Mouse (Mus musculus): ENCODE measurements around the gene Snrpd3. TPM values are rescaled to one million over a fixed set of nuclear protein-coding genes. Genes with fewer than 3 reads are reported as not detected.

The Snrpd3 gene
- polyA plus RNA-seq (2012; rRNA removed; ENCODE audit: low replicate concordance) = 17.6 and 30.4 TPM in 2 replicates

GRCm38 (mm10) chr10:75517073-75517757 lies at the start of gene Snrpd3:
Gene Snrpd3 (plus strand): TSS chr10:75517551.

DNA sequence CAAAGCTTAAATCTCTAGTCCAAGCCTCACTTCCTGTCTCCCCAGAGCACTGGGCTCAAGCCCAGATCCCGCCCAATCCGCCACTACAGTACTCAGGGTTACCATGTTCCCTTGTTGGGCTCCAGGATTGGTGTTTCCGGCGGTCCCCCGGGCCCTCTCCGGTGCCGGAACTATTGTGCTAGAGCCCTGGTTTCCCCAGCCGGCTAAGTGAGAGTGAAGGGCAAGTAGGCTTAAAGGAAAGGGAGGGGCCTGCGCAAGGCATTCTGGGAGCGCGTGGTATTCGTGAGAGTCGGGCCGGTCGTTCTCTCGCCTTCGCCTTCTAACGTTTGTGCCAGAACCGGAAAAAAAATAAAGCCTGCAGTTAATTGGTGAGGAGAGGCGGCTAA lies 400 bp downstream of the Snrpd3 start, which contains the start of gene Gucd1:
TSS of gene Gucd1 (minus strand) at position 215 of the 386 bp plus-strand sequence.

DNA sequence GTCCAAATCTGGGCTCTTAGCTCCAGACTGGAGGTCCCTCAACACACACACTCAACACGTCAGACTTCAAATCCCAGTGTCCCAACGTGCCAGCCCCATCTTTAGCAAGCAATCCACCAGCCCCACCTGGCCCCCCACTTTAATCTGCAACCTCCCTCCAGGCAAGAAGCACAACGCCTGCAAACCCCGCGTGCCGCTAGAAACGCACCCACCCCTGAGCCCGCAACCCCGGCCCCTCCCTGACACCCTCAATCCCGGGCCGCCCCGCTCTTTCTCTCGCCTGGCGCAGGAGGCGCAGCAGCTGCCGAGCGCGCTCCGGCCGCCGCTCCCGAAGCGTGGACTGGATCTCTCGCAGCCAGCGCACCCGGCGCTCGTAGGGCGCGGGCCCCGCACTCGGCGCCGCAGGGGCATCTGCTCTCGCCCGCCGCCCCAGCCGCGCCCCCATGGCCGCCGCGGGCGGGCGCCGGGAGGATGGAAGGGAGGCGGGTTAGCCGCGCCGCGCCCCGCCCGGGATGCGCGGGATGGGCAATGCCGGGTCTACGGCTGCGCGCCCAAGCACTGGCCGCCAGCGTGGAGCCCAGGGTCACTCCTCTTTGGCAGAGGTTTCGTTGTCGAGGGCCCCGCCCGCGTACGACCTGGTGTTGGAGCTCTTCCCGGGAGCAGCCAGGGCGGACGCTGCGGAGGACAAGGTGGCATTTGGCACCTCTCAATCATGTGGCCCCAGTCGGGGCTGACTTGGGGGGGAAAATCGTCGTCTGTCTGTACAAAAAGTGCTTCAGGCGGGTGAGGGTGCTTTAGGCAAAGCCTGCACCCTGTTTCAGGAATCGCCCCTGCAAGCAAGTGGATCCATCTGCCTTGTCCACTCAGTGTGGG lies 42.6 kb downstream of the Snrpd3 start, which contains the start of gene Lrrc75b:
TSS of gene Lrrc75b (minus strand) at position 655 of the 873 bp plus-strand sequence.

DNA sequence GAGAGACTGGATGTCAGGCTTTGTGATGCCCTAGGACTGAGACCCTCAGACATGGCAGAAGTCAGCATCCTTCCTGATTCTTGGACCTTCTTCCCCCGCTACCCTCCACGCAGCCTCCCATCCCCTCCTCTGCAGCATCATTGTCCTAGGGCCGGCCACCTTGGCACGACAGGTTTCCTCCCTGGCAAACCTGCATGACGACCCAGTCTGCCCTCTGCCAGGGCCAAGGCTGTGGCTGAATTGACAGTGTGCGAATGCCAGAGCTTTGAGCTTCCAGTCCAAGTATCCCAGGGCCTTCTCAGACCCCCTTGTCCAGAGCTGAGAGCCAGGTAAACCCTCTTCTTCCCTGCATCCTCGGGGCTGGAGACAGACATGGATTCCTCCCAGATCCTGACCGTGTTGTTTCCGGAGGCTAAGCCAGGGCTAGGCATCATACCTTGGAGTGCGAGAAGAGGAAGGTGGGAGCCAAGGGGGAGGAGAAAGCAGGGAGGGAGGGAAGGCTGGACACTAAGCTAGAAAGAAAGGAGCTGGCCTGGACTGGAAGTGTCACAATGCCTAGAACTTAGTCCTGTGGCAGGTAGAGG lies 43.8 kb downstream of the Snrpd3 start, which contains the start of gene Ggt1:
TSS of gene Ggt1 (plus strand) at position 534 of the 584 bp plus-strand sequence.

Other genes with a start within 250 kb of the Snrpd3 start
- 10.3 and 29.2 TPM in 2 replicates for gene Adora2a, start 200.7 kb upstream of the Snrpd3 start, polyA plus RNA-seq (2012; rRNA removed; ENCODE audit: low replicate concordance)
- gene Upb1, start 116.4 kb upstream of the Snrpd3 start, polyA plus RNA-seq (2012; rRNA removed; ENCODE audit: low replicate concordance) = 0.52 and 1.0 TPM in 2 replicates
- gene Gucd1, start 421 bp downstream of the Snrpd3 start, polyA plus RNA-seq (2012; rRNA removed; ENCODE audit: low replicate concordance) = 51.6 and 74.4 TPM in 2 replicates
- 0.19 and 1.6 TPM in 2 replicates for gene Lrrc75b, start 42.8 kb downstream of the Snrpd3 start, polyA plus RNA-seq (2012; rRNA removed; ENCODE audit: low replicate concordance)
- 0.26 and 2.4 TPM in 2 replicates for gene Ggt1, start 44.1 kb downstream of the Snrpd3 start, polyA plus RNA-seq (2012; rRNA removed; ENCODE audit: low replicate concordance)
- 86.3 and 181 TPM in 2 replicates for gene Ggt5, start 71.8 kb downstream of the Snrpd3 start, polyA plus RNA-seq (2012; rRNA removed; ENCODE audit: low replicate concordance)
- 10.9 and 26.2 TPM in 2 replicates for gene Susd2, start 126.5 kb downstream of the Snrpd3 start, polyA plus RNA-seq (2012; rRNA removed; ENCODE audit: low replicate concordance)
- gene Cabin1, start 246.8 kb downstream of the Snrpd3 start, polyA plus RNA-seq (2012; rRNA removed; ENCODE audit: low replicate concordance) = 33.4 and 65.4 TPM in 2 replicates